Mouse (Mus musculus): Measurements from ENCODE around the gene Gm9844.

- TF ChIP-seq CTCF (IDR thresholded peaks at IDR 0.05; ENCODE audit: low read depth) = no peak
- TF ChIP-seq EP300 (IDR thresholded peaks at IDR 0.05; ENCODE audit: low read depth) = no peak
Measured at GRCm38 (mm10) chr7:24901114-24901513, 39.1 kb downstream of the Gm9844 start.

Measured in liver, embryonic 14.5 days (tissue).